Mouse (Mus musculus) gastrocnemius, postnatal 14 days (tissue): ENCODE data around the gene Cfap70. TPM values are rescaled to one million over a fixed set of nuclear protein-coding genes. Genes with fewer than 3 reads are reported as not detected.

Source experiments
- DNase-seq: peaks from one replicate; pipeline ENCODE4 v3.0.0; 2021; ENCODE audit warnings: mixed read lengths
- intact Hi-C: fragments of 180-260 bp; cut with DNase I; formaldehyde crosslinking; loops from one replicate; pipeline ENCODE4 v1.15.1; 2025; ENCODE audit warnings: low total_unique reads
- total RNA-seq, 2 experiments: library from RNA; stranded (reverse); gene quantifications; 2 replicates each; pipeline ENCODE4 v1.2.3; 2021

Gene Cfap70
- total RNA-seq, 2 experiments from 2014 or later, result 0.09 to 0.16 TPM

GRCm38 (mm10) chr14:20347991-20348541 is 104.0 kb downstream of the Cfap70 start, which contains the start of the genes Ecd and Fam149b:
Gene Ecd, minus strand, starts transcription at chr14:20348121.
Gene Fam149b, plus strand, starts transcription at chr14:20348162.
- intact Hi-C loops, result no loop called here
- DNase-seq, result peak; percentile 91

- intact Hi-C loops, result no loop called here
- no peak for DNase-seq
These were observed 104.5 kb downstream of the Cfap70 start for GRCm38 (mm10) chr14:20347441-20347990.

GRCm38 (mm10) chr14:20345885-20346284 is 106.1 kb downstream of the Cfap70 start:
- intact Hi-C loops, result no loop called here

More at GRCm38 (mm10) chr14:20345885-20346284, 106.1 kb downstream of the Cfap70 start:
- no peak for DNase-seq

Other genes starting within 250 kb of the Cfap70 start
- not detected for gene Kcnk16, start 183.0 kb downstream of the Cfap70 start, total RNA-seq
- gene Nudt13, start 157.5 kb downstream of the Cfap70 start, total RNA-seq, result 10 to 100 TPM; 20.5 to 27.9 TPM
- 10 to 100 TPM; 27.1 to 30.5 TPM for gene Ecd, start 104.1 kb downstream of the Cfap70 start, total RNA-seq
- gene Fam149b, start 104.1 kb downstream of the Cfap70 start, total RNA-seq, result 10 to 100 TPM; 14.7 to 17.2 TPM
- 1 to 10 TPM; 9.2 to 9.9 TPM for gene Dnajc9, start 63.3 kb downstream of the Cfap70 start, total RNA-seq
- gene Mrps16, start 58.6 kb downstream of the Cfap70 start, total RNA-seq, result 10 to 100 TPM; 40.1 to 47.6 TPM
- gene Anxa7, start 27.9 kb upstream of the Cfap70 start, total RNA-seq, result 10 to 100 TPM; 26.2 TPM
- 1 to 10 TPM; 3.2 to 5.8 TPM for gene Mss51, start 44.7 kb upstream of the Cfap70 start, total RNA-seq
- gene Ppp3cb, start 94.3 kb upstream of the Cfap70 start, total RNA-seq, result 100 to 1,000 TPM; 101 to 107 TPM
- gene Usp54, start 188.8 kb upstream of the Cfap70 start, total RNA-seq, result 10 to 100 TPM in 1 of 2 experiments, 1 to 10 TPM in 1; 4.4 to 11.2 TPM
- gene Myoz1, start 204.3 kb upstream of the Cfap70 start, total RNA-seq, result 1,000 to 10,000 TPM; 1,986 to 2,341 TPM
- 100 to 1,000 TPM; 197 to 244 TPM for gene Synpo2l, start 216.1 kb upstream of the Cfap70 start, total RNA-seq
- gene Sec24c, start 222.1 kb upstream of the Cfap70 start, total RNA-seq, result 10 to 100 TPM; 56.7 to 60.1 TPM
- 1 to 10 TPM; 6.6 to 7.0 TPM for gene Fut11, start 242.7 kb upstream of the Cfap70 start, total RNA-seq